Mouse (Mus musculus): ENCODE measurements at regions not wholly inside any gene's neighbourhood (a gene's known extent, or its start where the extent isn't known, plus 50 kb on each side); places are given as distances from the start of the nearest gene placed in this dataset.

DNA sequence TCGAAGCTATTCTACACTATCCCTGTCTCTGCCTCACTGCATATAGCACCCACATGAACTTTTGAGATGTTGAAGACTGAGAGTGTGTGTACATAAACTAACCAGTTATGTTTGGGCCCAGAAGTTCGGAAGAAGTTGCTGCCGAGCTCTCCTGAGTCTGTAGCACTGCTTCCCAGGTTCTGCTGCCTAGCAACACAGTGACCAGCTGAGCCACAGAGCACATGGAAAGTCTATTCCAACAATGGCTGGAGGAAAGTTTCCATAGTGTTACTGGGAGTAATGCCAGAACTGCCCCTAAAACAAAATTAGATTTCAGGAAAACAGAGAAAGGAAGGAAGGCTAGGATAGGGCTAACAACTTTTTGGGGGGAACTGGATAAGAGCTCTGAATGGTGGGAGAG, 489.2 kb upstream of the Marcks start:
- 68% methylated on average over 3 of the region's 3 CpGs for WGBS
- Histone ChIP-seq H3K36me3 (no peaks in the 10 kb centered on the region), H3K27me3 (replicated peaks) (no peaks in the 10 kb centered on the region), H3K4me1 (no peaks in the 10 kb centered on the region), H3K4me3 (replicated peaks) (no peak overlapping the region), H3K27ac (replicated peaks) (no peak overlapping the region), H3K9ac (replicated peaks) (no peak overlapping the region), H3K4me2 (no peak overlapping the region), H3K9me3 (replicated peaks) (no peaks in the 10 kb centered on the region)
- no peak; the same call in 1 of the 2 replicates for ATAC-seq (ENCODE audit: low FRiP score)

DNA sequence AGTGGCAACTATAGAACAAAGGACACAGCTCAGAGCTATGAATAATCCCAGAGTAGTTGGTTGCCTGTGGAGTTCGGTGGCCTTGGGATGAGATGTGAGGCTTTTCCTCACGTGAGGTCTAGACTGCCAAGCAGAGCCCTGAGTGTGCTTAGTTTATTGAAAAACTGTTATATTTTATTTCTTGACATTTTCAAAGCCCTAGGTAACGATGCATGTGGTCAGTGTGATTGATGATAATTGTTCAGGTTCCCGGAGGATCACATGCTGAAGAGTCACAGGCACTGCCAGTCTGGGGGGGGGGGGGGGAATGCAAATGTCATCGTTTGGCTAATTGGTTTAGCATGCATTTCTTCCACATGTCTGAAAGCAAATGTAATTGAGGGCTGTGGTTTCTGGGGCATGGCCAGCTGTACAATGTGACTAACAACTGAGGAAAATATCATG, 488.1 kb upstream of the Marcks start:
- H3K36me3 ChIP-seq = no peaks in the 10 kb centered on the region
- no peak overlapping the region for H3K4me2 ChIP-seq
- H3K4me3 ChIP-seq (replicated peaks) = no peak overlapping the region
- H3K9ac ChIP-seq (replicated peaks) = no peak overlapping the region
- ATAC-seq (ENCODE audit: low FRiP score) = peak; percentile 45; the same call in 1 of the 2 replicates
- WGBS = 11% methylated on average over 5 of the region's 5 CpGs
- no peaks in the 10 kb centered on the region for H3K4me1 ChIP-seq
- no peaks in the 10 kb centered on the region for H3K27me3 ChIP-seq (replicated peaks)
- no peaks in the 10 kb centered on the region for H3K9me3 ChIP-seq (replicated peaks)
- no peak overlapping the region for H3K27ac ChIP-seq (replicated peaks)

DNA sequence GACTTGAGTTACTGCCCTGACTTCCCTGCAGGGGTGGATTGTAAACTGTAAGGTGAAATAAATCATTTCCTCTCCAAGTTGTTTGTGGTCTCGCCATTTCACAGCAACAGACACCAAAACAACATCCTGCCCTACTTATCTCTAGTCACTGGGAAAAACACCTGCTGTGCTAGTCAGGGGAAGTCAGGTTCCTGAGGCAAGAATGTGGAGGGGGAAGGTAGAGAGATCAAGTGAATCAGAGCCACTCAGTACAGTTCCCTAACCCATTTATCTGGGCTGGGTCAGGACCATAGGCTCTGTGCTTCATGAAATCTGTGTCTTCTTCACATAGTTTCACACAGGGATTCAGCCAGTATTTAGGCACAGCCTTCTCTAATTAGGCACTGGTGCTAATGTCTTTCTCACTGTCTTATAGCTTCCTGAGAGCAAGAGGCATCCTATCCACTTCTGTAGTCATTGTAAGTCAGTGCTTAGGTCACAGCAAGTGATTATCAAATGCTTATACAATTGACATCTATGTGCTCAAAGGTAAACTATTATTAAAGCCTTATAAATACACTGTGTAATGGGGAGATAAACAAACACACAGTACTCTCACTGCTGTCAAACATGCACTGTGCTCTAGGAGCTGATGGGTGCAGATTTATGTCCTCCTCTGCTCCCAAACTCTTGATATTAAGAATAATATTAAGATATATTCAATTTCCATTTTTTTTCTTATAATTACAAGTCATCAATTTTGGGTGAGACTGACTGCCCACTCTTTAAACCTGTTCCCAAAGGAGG, 487.4 kb upstream of the Marcks start:
- no peaks in the 10 kb centered on the region for H3K36me3 ChIP-seq
- H3K27me3 ChIP-seq (replicated peaks) = no peaks in the 10 kb centered on the region
- ATAC-seq (ENCODE audit: low FRiP score) = no peak
- no peak overlapping the region for H3K9ac ChIP-seq (replicated peaks)
- no peaks in the 10 kb centered on the region for H3K4me1 ChIP-seq
- H3K4me2 ChIP-seq = no peak overlapping the region
- no peak overlapping the region for H3K4me3 ChIP-seq (replicated peaks)
- H3K9me3 ChIP-seq (replicated peaks) = no peaks in the 10 kb centered on the region
- WGBS = 29% methylated on average over 1 of the region's 1 CpGs
- no peak overlapping the region for H3K27ac ChIP-seq (replicated peaks)

DNA sequence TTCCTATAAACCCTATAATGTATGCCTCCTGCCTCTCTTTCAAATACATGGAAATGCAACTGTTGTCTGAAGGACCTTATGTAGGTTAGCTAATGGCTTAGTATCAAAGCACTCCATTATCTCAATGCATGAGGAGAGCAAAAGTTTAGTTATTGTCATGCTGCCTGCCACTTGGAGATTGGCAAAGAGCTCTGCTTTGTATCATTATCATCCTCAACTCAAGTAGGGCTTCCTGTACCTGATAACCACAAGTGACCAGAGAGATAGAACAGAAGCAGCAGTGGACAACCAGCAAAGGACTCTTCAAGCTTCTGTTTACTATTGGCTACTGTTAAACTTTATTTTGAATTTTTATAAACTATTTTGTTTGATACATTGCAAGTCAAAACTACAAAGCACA, 484.3 kb upstream of the Marcks start:
- no peak for ATAC-seq (ENCODE audit: low FRiP score)
- Histone ChIP-seq H3K27me3 (replicated peaks) (no peaks in the 10 kb centered on the region), H3K4me2 (no peak overlapping the region)

DNA sequence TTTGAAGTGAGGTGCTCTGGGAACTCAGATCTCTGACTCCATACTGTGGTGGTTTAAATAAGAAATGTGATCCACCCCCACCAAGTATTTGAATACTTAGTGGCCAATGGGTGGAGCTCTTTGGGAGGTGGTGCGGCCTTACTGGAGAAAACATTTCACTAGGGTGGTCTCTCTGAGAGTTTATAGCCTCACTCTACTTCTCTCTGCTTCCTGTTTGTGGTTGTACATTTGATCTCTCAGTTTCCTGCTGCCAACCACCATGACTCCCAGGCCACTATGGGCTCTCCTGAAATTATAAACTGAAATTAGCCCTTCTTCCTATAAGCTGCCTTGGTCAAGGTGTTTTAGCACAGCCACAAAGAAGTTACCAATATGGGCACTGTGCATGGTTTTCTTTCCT, 479.9 kb upstream of the Marcks start:
- Histone ChIP-seq H3K4me3 (replicated peaks) (no peak overlapping the region), H3K27me3 (replicated peaks) (no peaks in the 10 kb centered on the region), H3K36me3 (no peaks in the 10 kb centered on the region), H3K9ac (replicated peaks) (no peak overlapping the region), H3K9me3 (replicated peaks) (no peaks in the 10 kb centered on the region), H3K4me2 (no peak overlapping the region), H3K4me1 (no peaks in the 10 kb centered on the region), H3K27ac (replicated peaks) (no peak overlapping the region)
- ATAC-seq (ENCODE audit: low FRiP score) = no peak
- WGBS = 86% methylated on average over 1 of the region's 1 CpGs

More for the DNA sequence above, 484.3 kb upstream of the Marcks start:
- Histone ChIP-seq H3K4me3 (replicated peaks) (no peak overlapping the region), H3K4me1 (no peaks in the 10 kb centered on the region), H3K27ac (replicated peaks) (no peak overlapping the region), H3K9ac (replicated peaks) (no peak overlapping the region), H3K36me3 (no peaks in the 10 kb centered on the region), H3K9me3 (replicated peaks) (no peaks in the 10 kb centered on the region)

DNA sequence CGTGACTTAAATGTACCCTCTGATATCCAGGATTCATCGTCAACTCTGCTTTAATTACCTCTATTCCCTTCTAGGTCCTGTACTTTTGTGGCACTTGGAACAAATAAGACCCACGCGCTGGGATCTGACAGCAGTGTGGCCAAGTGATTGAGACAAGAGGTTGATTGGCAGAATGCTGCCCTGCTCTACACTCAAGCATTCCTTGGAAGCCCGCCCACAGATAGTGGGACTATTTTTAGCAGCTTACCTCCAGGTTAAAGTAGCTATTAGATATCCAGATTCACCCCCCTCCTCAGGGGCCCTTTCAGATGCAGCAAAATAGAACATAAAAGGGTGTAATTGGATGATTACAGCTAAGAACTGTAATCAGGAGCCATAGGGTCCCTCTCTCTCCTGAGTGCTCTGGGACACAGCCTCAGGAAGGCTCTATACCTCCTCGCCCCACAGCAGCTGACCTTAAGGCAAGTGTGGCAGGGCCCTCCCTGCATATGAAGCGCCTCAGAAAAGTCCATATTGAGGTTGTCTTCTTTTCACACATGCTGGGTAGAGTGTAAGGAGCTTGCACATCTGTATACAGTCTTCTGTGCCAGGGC, 479.1 kb upstream of the Marcks start:
- H3K36me3 ChIP-seq = no peaks in the 10 kb centered on the region
- WGBS = 89% methylated on average over 7 of the region's 7 CpGs
- no peak for ATAC-seq (ENCODE audit: low FRiP score)
- H3K27ac ChIP-seq (replicated peaks) = no peak overlapping the region
- H3K4me2 ChIP-seq = no peak overlapping the region
- no peaks in the 10 kb centered on the region for H3K27me3 ChIP-seq (replicated peaks)
- no peak overlapping the region for H3K9ac ChIP-seq (replicated peaks)
- no peaks in the 10 kb centered on the region for H3K9me3 ChIP-seq (replicated peaks)
- H3K4me3 ChIP-seq (replicated peaks) = no peak overlapping the region
- no peaks in the 10 kb centered on the region for H3K4me1 ChIP-seq

DNA sequence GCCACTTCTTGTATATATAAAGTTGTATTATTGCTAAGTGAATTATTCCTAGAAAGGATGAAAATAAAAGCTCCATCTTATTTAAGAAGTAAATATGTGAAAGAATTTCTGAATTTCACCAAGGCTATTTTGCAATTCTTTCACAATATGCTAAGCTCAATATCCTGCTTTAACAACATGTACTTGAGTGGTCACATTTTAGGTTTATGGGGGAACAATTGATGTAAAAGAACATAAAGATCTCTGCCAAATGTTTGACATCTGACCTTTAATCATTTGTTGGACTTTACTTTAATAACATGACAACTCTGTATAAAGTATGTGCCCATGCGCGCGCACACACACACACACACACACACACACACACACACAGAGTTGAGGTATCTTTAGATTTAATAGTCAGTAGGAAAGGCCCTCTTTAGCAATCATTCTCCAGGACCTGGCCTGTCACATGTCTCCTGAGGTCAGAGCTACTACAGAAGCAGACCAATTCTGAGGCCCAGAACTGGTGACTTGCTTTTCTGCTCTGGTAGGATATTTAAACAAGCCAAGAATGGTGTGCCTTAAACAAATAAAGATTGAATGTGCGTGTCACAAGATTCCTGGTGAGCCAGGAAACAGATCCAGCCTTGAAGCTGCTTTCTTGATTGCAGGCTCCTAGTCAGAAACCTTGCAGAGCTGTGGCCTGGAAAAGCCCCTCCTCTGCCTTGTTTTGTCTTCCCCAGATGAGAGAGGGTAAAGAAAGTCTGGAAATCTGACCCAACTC, 477.4 kb upstream of the Marcks start:
- Histone ChIP-seq H3K9me3 (replicated peaks) (no peaks in the 10 kb centered on the region), H3K9ac (replicated peaks) (no peak overlapping the region), H3K27me3 (replicated peaks) (no peaks in the 10 kb centered on the region), H3K36me3 (no peaks in the 10 kb centered on the region), H3K4me1 (no peaks in the 10 kb centered on the region), H3K4me3 (replicated peaks) (no peak overlapping the region), H3K27ac (replicated peaks) (no peak overlapping the region), H3K4me2 (no peak overlapping the region)
- no peak for ATAC-seq (ENCODE audit: low FRiP score)
- whole genome bisulfite sequencing = 67% methylated on average over 4 of the region's 4 CpGs

DNA sequence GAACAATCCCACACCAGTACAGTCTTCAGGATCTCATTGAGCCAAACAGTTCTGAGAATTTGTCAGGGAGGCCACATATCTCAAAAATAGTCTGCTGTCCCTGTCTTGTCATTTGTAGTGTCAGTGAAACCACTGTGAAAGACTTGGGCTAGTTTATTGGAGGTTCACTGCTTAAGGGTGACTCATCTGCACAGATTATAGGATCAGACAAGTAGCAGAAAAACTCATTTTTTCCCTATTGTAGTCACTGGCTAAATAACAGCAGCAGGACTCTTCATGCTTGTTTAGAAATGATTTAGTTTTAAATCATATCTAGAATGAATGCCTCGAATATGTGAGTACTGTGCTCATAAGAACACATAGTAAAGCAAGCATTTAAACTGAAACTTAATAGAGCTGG, 475.2 kb upstream of the Marcks start:
- Histone ChIP-seq H3K9ac (replicated peaks) (no peak overlapping the region), H3K4me2 (no peak overlapping the region), H3K4me3 (replicated peaks) (no peak overlapping the region), H3K36me3 (no peaks in the 10 kb centered on the region), H3K4me1 (no peaks in the 10 kb centered on the region), H3K27ac (replicated peaks) (no peak overlapping the region), H3K9me3 (replicated peaks) (no peaks in the 10 kb centered on the region), H3K27me3 (replicated peaks) (no peaks in the 10 kb centered on the region)
- ATAC-seq (ENCODE audit: low FRiP score) = no peak
- 81% methylated on average over 1 of the region's 1 CpGs for WGBS

DNA sequence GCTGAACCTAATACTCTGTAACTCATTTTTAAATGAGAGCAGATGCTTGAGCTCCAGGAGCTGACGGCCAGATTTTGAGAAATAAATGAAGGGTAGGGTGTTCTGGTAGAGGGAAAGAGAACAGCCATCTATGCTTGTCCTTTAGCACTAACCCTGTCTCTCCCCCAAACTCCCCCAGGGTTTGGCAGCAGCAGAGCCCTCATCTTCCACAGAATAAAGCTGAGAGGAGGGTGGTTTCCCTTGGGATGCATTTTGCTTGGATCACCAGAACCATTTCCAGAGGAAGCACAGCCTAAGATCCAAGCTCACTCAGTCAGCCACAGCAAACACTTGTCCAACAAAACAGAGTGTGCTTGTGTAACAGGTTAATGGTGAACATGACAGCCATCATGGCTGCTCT, 464.8 kb upstream of the Marcks start:
- Histone ChIP-seq H3K4me3 (replicated peaks) (no peak overlapping the region), H3K9ac (replicated peaks) (no peak overlapping the region), H3K27ac (replicated peaks) (no peak overlapping the region), H3K27me3 (replicated peaks) (no peaks in the 10 kb centered on the region), H3K4me2 (no peak overlapping the region), H3K36me3 (no peaks in the 10 kb centered on the region), H3K9me3 (replicated peaks) (no peaks in the 10 kb centered on the region), H3K4me1 (no peaks in the 10 kb centered on the region)
- 53% methylated on average over 1 of the region's 1 CpGs for WGBS
- no peak for ATAC-seq (ENCODE audit: low FRiP score)

DNA sequence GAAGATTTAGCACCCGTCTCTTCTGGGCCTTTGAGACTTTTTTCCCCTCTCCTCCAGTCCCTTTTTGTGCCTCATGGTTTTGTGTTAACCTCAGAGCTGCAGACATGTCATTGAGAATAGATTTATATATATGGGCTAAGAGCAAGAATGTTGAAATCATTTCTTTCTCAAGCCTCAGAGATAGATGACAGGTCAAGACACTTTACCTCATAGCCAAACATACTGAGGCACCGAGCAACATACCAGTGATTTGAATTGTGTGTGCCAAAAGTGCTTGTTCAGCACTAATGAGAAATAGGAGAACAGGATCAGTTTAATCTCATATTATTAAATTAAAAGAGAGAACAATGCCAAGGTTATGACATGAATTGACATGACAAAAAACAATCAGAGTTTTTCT, 464.2 kb upstream of the Marcks start:
- no peak for ATAC-seq (ENCODE audit: low FRiP score)
- H3K4me2 ChIP-seq = no peak overlapping the region
- H3K36me3 ChIP-seq = no peaks in the 10 kb centered on the region
- no peaks in the 10 kb centered on the region for H3K27me3 ChIP-seq (replicated peaks)
- no peak overlapping the region for H3K9ac ChIP-seq (replicated peaks)
- 44% methylated on average over 2 of the region's 2 CpGs for WGBS
- H3K4me3 ChIP-seq (replicated peaks) = no peak overlapping the region
- no peak overlapping the region for H3K27ac ChIP-seq (replicated peaks)
- H3K9me3 ChIP-seq (replicated peaks) = no peaks in the 10 kb centered on the region
- H3K4me1 ChIP-seq = no peaks in the 10 kb centered on the region

DNA sequence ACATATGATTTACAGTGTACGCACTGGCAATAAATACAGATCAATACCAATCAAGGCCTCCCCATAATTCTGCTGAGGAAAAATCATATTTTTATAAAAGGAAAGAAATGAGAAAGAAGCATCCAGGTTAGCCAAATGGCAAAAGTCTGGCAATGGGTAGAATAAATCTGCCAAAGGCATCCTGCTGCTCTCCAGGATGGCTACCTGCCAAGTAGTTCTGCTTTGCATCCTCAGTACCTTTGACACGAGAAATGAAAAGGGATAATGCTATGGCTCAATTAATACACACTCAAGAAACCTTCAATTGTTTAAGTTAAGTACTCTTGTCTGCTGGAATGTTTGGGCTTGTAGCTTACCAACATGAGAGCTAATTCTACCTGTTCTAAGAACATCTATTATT, 451.2 kb upstream of the Marcks start:
- Histone ChIP-seq H3K4me3 (replicated peaks) (no peak overlapping the region), H3K4me2 (no peak overlapping the region), H3K9me3 (replicated peaks) (no peaks in the 10 kb centered on the region), H3K4me1 (no peaks in the 10 kb centered on the region), H3K36me3 (no peaks in the 10 kb centered on the region), H3K27me3 (replicated peaks) (no peaks in the 10 kb centered on the region), H3K27ac (replicated peaks) (no peak overlapping the region), H3K9ac (replicated peaks) (no peak overlapping the region)
- no peak for ATAC-seq (ENCODE audit: low FRiP score)
- 70% methylated on average over 2 of the region's 2 CpGs for WGBS

DNA sequence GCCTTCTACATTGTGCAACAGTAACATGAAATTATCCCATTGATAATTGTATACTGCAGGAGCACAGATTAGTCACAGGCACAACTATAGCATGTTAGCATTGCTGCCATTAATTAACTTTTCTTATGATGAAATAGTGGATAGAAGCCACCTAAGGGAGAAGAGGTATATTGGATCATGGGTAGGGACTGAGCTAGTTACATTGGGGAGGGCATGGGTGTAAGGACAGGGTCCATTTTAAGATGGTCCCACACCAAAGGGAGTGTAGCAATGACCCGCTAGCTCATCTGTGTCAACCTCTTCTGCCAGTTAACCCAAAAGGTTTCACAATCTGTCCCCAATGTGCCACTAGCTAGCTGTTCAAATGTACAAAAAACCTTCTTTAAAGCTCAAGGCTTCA, 450.3 kb upstream of the Marcks start:
- H3K9me3 ChIP-seq (replicated peaks) = no peaks in the 10 kb centered on the region
- H3K9ac ChIP-seq (replicated peaks) = no peak overlapping the region
- 100% methylated on average over 1 of the region's 1 CpGs for WGBS
- H3K4me1 ChIP-seq = no peaks in the 10 kb centered on the region
- no peak overlapping the region for H3K4me2 ChIP-seq
- no peak for ATAC-seq (ENCODE audit: low FRiP score)
- H3K27ac ChIP-seq (replicated peaks) = no peak overlapping the region
- H3K36me3 ChIP-seq = no peaks in the 10 kb centered on the region
- H3K4me3 ChIP-seq (replicated peaks) = no peak overlapping the region
- H3K27me3 ChIP-seq (replicated peaks) = no peaks in the 10 kb centered on the region

Data from neural tube, embryonic 15.5 days (tissue).